Mouse (Mus musculus): Measurements from ENCODE around the gene Plcd4. TPM values are rescaled to one million over a fixed set of nuclear protein-coding genes. Genes with fewer than 3 reads are reported as not detected.
"Not testable (repeated sequence)": the region's sequence is repeated elsewhere in the genome, so short reads cannot be mapped to it uniquely, and the experiment has no call there.

Plcd4 gene
- total RNA-seq (2021) = 10 to 100 TPM; 15.1 to 17.3 TPM
- long read RNA-seq, partial matches to known transcripts = 0 of 6 reads
- long read RNA-seq, other reads (novel, unspliced or antisense) = 3 of 6 reads

- DNase-seq (ENCODE audit: low spot score in 2 of 2) = peak; percentile 41 to 48
Measured at GRCm38 (mm10) chr1:74542451-74542961, at the start of gene Plcd4. TSS of gene Plcd4 (plus strand) at chr1:74542888.

- DNase-seq (ENCODE audit: low spot score in 2 of 2) = no peak
Measured at GRCm38 (mm10) chr1:74501106-74501505, 41.6 kb upstream of the Plcd4 start.

- no peak for DNase-seq (ENCODE audit: low spot score in 2 of 2)
Measured at GRCm38 (mm10) chr1:74505393-74505720, 37.3 kb upstream of the Plcd4 start.

GRCm38 (mm10) chr1:74505721-74506464 lies 36.8 kb upstream of the Plcd4 start, which contains the start of gene Cnot9:
TSS of gene Cnot9 (plus strand) at chr1:74506058.
- DNase-seq (ENCODE audit: low spot score in 2 of 2) = peak; percentile 100

GRCm38 (mm10) chr1:74506471-74506881 lies 36.2 kb upstream of the Plcd4 start:
- peak in 1 of 2 experiments; percentile 60 for DNase-seq (ENCODE audit: low spot score in 2 of 2)

GRCm38 (mm10) chr1:74507780-74508179 lies 34.9 kb upstream of the Plcd4 start:
- DNase-seq (ENCODE audit: low spot score in 2 of 2) = no peak

GRCm38 (mm10) chr1:74511306-74511705 lies 31.4 kb upstream of the Plcd4 start:
- DNase-seq (ENCODE audit: low spot score in 2 of 2) = no peak

GRCm38 (mm10) chr1:74512999-74513398 lies 29.7 kb upstream of the Plcd4 start:
- DNase-seq (ENCODE audit: low spot score in 2 of 2) = not testable (repeated sequence)

- DNase-seq (ENCODE audit: low spot score in 2 of 2) = no peak
Measured at GRCm38 (mm10) chr1:74519875-74520274, 22.8 kb upstream of the Plcd4 start.

- no peak for DNase-seq (ENCODE audit: low spot score in 2 of 2)
Measured at GRCm38 (mm10) chr1:74524746-74525145, 17.9 kb upstream of the Plcd4 start.

GRCm38 (mm10) chr1:74528589-74528988 lies 14.1 kb upstream of the Plcd4 start:
- DNase-seq (ENCODE audit: low spot score in 2 of 2) = no peak

GRCm38 (mm10) chr1:74538650-74539049 lies 4.0 kb upstream of the Plcd4 start:
- peak; percentile 37 to 58 for DNase-seq (ENCODE audit: low spot score in 2 of 2)

- DNase-seq (ENCODE audit: low spot score in 2 of 2) = no peak
Measured at GRCm38 (mm10) chr1:74544184-74544583, 1.5 kb downstream of the Plcd4 start, which contains the start of gene Usp37. TSS of gene Usp37 (minus strand) at chr1:74544284.

- DNase-seq (ENCODE audit: low spot score in 2 of 2) = no peak
Measured at GRCm38 (mm10) chr1:74559061-74559460, 16.4 kb downstream of the Plcd4 start.

GRCm38 (mm10) chr1:74565834-74566233 lies 23.1 kb downstream of the Plcd4 start:
- DNase-seq (ENCODE audit: low spot score in 2 of 2) = no peak

GRCm38 (mm10) chr1:74569739-74570719 lies 27.3 kb downstream of the Plcd4 start:
- DNase-seq (ENCODE audit: low spot score in 2 of 2) = no peak

GRCm38 (mm10) chr1:74582621-74583020 lies 39.9 kb downstream of the Plcd4 start:
- DNase-seq (ENCODE audit: low spot score in 2 of 2) = no peak

GRCm38 (mm10) chr1:74584616-74585398 lies 42.1 kb downstream of the Plcd4 start:
- DNase-seq (ENCODE audit: low spot score in 2 of 2) = no peak

- DNase-seq (ENCODE audit: low spot score in 2 of 2) = no peak
Measured at GRCm38 (mm10) chr1:74587233-74587772, 44.6 kb downstream of the Plcd4 start.

GRCm38 (mm10) chr1:74587773-74588445 lies 45.2 kb downstream of the Plcd4 start, which contains the start of the genes Zfp142 and Bcs1l:
TSS of gene Zfp142 (minus strand) at chr1:74588246.
TSS of gene Bcs1l (plus strand) at chr1:74588289.
- peak; percentile 98 for DNase-seq (ENCODE audit: low spot score in 2 of 2)

Measured in layer of hippocampus, postnatal 10 days (tissue).